ENCODE assay signal across 15 mouse cellular contexts in the genomic region with DNA sequence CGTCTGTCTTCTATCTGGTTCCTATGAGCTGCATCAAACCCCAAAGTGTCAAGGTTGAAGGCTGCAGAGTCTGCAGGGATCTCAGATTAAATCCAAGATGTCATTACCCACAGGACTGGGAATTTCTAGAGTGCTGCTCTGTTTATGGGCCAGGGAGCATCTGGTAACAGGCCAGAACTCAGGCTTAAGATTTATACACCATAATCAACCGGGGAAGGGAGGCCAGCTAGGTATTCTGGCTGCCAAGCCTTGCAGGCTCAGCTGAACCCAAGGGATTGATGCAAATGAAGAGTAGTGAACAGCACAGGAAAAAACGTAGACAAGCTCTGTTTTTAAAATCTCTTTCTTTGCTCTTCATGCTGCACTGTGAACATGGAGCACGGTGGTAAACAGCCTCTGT. TPM values are rescaled to one million over a fixed set of nuclear protein-coding genes. Genes with fewer than 3 reads are reported as not detected.
DNase-seq lines count a peak whose midpoint lies in the region; ATAC-seq and TF ChIP-seq lines count a peak whose summit lies in the region.
"Had no signal": no experiment of that assay in that cellular context is flagged by ENCODE, and none has a peak within 500 bp of the region (broad histone marks: within the 10 kb centered on the region; RNA-seq: fewer than 3 reads in every experiment).

No protein-coding gene starts in this region.

- 14% methylated on average over 4 of the region's 4 CpGs for WGBS in cerebellum, adult 2 months
- WGBS in hindbrain, embryonic 16.5 days = 44% methylated on average over 4 of the region's 4 CpGs
- WGBS in neural tube, embryonic 15.5 days = 31% methylated on average over 4 of the region's 4 CpGs

- DNase-seq in cerebellum, adult 2 months = peak in 1 of 2 experiments; percentile 56
- DNase-seq in cerebellum, adult 8-10 months = no peak
- DNase-seq in left cerebral cortex, postnatal 4 days = peak; percentile 36
- DNase-seq in left cerebral cortex, postnatal 14 days (ENCODE audit: low spot score in 2 of 2) = no peak
- no peak for DNase-seq in layer of hippocampus, postnatal 36 days
- DNase-seq in heart, adult 8-10 months (ENCODE audit: low spot score) = no peak
- DNase-seq: gastrocnemius, postnatal 10 days; kidney, postnatal 14 days; retina, postnatal 1 day; spleen, adult 18-20 months had no signal

- no peak for ATAC-seq in hindbrain, embryonic 16.5 days
- ATAC-seq in neural tube, embryonic 15.5 days (ENCODE audit: low FRiP score) = no peak

- no peak overlapping the region for H3K4me2 ChIP-seq in hindbrain, embryonic 16.5 days (ENCODE audit: low read length)
- no peak overlapping the region for H3K4me2 ChIP-seq in neural tube, embryonic 15.5 days
- H3K4me2 ChIP-seq: liver, embryonic 15.5 days had no signal

- H3K9ac ChIP-seq in hindbrain, embryonic 16.5 days (ENCODE audit: low read depth, low read length) = no peak overlapping the region
- H3K9ac ChIP-seq in neural tube, embryonic 15.5 days (replicated peaks) = no peak overlapping the region
- H3K9ac ChIP-seq: liver, embryonic 15.5 days had no signal

- no peak overlapping the region for H3K4me3 ChIP-seq in cerebellum, adult 2 months (replicated peaks; ENCODE audit: insufficient read depth, low read depth, low read length)
- no peak overlapping the region for H3K4me3 ChIP-seq in hindbrain, embryonic 16.5 days (ENCODE audit: low read length)
- H3K4me3 ChIP-seq in neural tube, embryonic 15.5 days (replicated peaks) = no peak overlapping the region
- H3K4me3 ChIP-seq: liver, embryonic 15.5 days had no signal

- H3K9me3 ChIP-seq in hindbrain, embryonic 16.5 days (ENCODE audit: control insufficient read depth, low read length) = no peaks in the 10 kb centered on the region
- no peaks in the 10 kb centered on the region for H3K9me3 ChIP-seq in neural tube, embryonic 15.5 days (replicated peaks)
- H3K9me3 ChIP-seq: G1E; liver, embryonic 15.5 days had no signal

- intact Hi-C loops in left cerebral cortex, postnatal 4 days (cut with DNase I) = no loop called here
- intact Hi-C loops in left cerebral cortex, postnatal 14 days (cut with DNase I) = no loop called here

- H3K27me3 ChIP-seq in cerebellum, adult 2 months (ENCODE audit: control insufficient read depth, insufficient read depth, low read length) = no peaks in the 10 kb centered on the region
- no peaks in the 10 kb centered on the region for H3K27me3 ChIP-seq in hindbrain, embryonic 16.5 days (replicated peaks; ENCODE audit: control insufficient read depth, insufficient read depth, low read length)
- H3K27me3 ChIP-seq in neural tube, embryonic 15.5 days (replicated peaks) = no peaks in the 10 kb centered on the region
- H3K27me3 ChIP-seq: liver, embryonic 15.5 days had no signal

- no peak for TF ChIP-seq POLR2A in cerebellum, adult 2 months (IDR thresholded peaks at IDR 0.05; ENCODE audit: borderline replicate concordance, insufficient read depth, low read length)

- H3K4me1 ChIP-seq in cerebellum, adult 2 months (ENCODE audit: control insufficient read depth, insufficient read depth, low read length) = peaks cover 9% of the 10 kb centered on the region
- no peaks in the 10 kb centered on the region; the same call in 1 of the 2 replicates for H3K4me1 ChIP-seq in hindbrain, embryonic 16.5 days (ENCODE audit: control insufficient read depth, insufficient read depth, low read depth, low read length)
- peaks cover 18% of the 10 kb centered on the region for H3K4me1 ChIP-seq in neural tube, embryonic 15.5 days
- H3K4me1 ChIP-seq: liver, embryonic 15.5 days had no signal

- TF ChIP-seq CTCF in cerebellum, adult 2 months (IDR thresholded peaks at IDR 0.05; ENCODE audit: borderline replicate concordance, insufficient read depth, low read depth, low read length) = no peak

- peaks cover 23% of the 10 kb centered on the region for H3K36me3 ChIP-seq in hindbrain, embryonic 16.5 days (ENCODE audit: control insufficient read depth, insufficient read depth, low read length)
- H3K36me3 ChIP-seq in neural tube, embryonic 15.5 days = peaks cover 44% of the 10 kb centered on the region
- H3K36me3 ChIP-seq: liver, embryonic 15.5 days had no signal

- 0 out of 2 replicates have a peak overlapping the region, but pooled peaks have one; percentile 24 for H3K27ac ChIP-seq in cerebellum, adult 2 months (ENCODE audit: insufficient read depth, low read length)
- H3K27ac ChIP-seq in hindbrain, embryonic 16.5 days (ENCODE audit: low read depth, low read length) = peak overlapping the region; percentile 20; the same call in 1 of the 2 replicates
- peak overlapping the region; percentile 50 for H3K27ac ChIP-seq in neural tube, embryonic 15.5 days (replicated peaks)
- H3K27ac ChIP-seq: liver, embryonic 15.5 days; macrophage had no signal

RNA-seq across cellular contexts. Expression of a gene that starts 20.2 kb away (rescaled TPM):
- polyA plus RNA-seq in cerebellum, adult 2 months (2012; rRNA removed) = 66.4 and 70.0 TPM in 2 replicates
- 100 to 1,000 TPM; 140 to 147 TPM for total RNA-seq in left cerebral cortex, postnatal 4 days (2021)
- 100 to 1,000 TPM; 127 to 129 TPM for total RNA-seq in left cerebral cortex, postnatal 14 days (2021)
- 18.4 and 23.0 TPM in 2 replicates for polyA plus RNA-seq in hindbrain, embryonic 16.5 days (2015; fragmentation: Nextera tagmentation; extraction: Ambion mirVana)
- 18.6 and 22.6 TPM in 2 replicates for polyA plus RNA-seq in neural tube, embryonic 15.5 days (2015; fragmentation: Nextera tagmentation; extraction: Ambion mirVana)
- 100 to 1,000 TPM; 106 to 109 TPM for total RNA-seq in layer of hippocampus, postnatal 36 days (2021)
- 1 to 10 TPM; 4.2 to 5.1 (median 4.7) TPM for total RNA-seq in heart, adult 8-10 months (2022)
- polyA plus RNA-seq: macrophage had no signal

Comparison
In these comparisons a context has a peak if more than half of its experiments do, and no peak if none do; other contexts are left out.
1. RNA of a gene that starts 20.2 kb away (total RNA-seq): 140 to 147 TPM in left cerebral cortex, postnatal 4 days, 127 to 129 TPM in left cerebral cortex, postnatal 14 days and 106 to 109 TPM in layer of hippocampus, postnatal 36 days; 4.2 to 5.1 TPM in heart, adult 8-10 months; every median in the first group is over 10 times any median in the second.
2. Peak in every context shown above with its lines, with median percentiles within 50 percentile points of each other: H3K27ac ChIP-seq.